Mouse (Mus musculus) stomach, embryonic 16.5 days (tissue): ENCODE results near the gene Ssxa1. TPM values are rescaled to one million over a fixed set of nuclear protein-coding genes. Genes with fewer than 3 reads are reported as not detected.
"Not testable (repeated sequence)": the region's sequence is repeated elsewhere in the genome, so short reads cannot be mapped to it uniquely, and the experiment has no call there.

Experiments
- ATAC-seq: fragments of 200-750 bp; cut with Nextera tagmentation; 2 replicates; pipeline ENCODE4 v1.8.0; 2017; ENCODE audit warnings: moderate number of reproducible peaks, moderate TSS enrichment; ENCODE audit not compliant: insufficient read depth, low FRiP score
- H3K27ac ChIP-seq: fragments of 300-500 bp; sonication (generic); 2 replicates; pipeline ENCODE4 v1.5.1; 2014; ENCODE audit warnings: low read length
- H3K27me3 ChIP-seq: fragments of 300-500 bp; sonication (generic); 2 replicates; pipeline ENCODE4 v1.6.1; 2014; ENCODE audit warnings: low read length, control low read depth, mixed read lengths; ENCODE audit not compliant: control insufficient read depth, insufficient read depth
- H3K36me3 ChIP-seq: fragments of 300-500 bp; sonication (generic); 2 replicates; pipeline ENCODE4 v1.6.1; 2014; ENCODE audit warnings: low read length; ENCODE audit not compliant: control insufficient read depth, insufficient read depth
- H3K4me1 ChIP-seq: fragments of 300-500 bp; sonication (generic); 2 replicates; pipeline ENCODE4 v1.6.1; 2014; ENCODE audit warnings: low read length, control low read depth, mixed read lengths; ENCODE audit not compliant: control insufficient read depth, insufficient read depth
- H3K4me2 ChIP-seq: fragments of 300-500 bp; sonication (generic); 2 replicates; pipeline ENCODE4 v1.6.1; 2014; ENCODE audit warnings: low read depth, low read length, mixed read lengths
- H3K4me3 ChIP-seq: fragments of 300-500 bp; sonication (generic); replicated peaks from 2 replicates; pipeline ENCODE4 v1.5.1; 2014; ENCODE audit warnings: mild to moderate bottlenecking, low read length
- H3K9ac ChIP-seq: fragments of 300-500 bp; sonication (generic); 2 replicates; pipeline ENCODE4 v1.6.1; 2014; ENCODE audit warnings: low read length
- H3K9me3 ChIP-seq: fragments of 300-500 bp; sonication (generic); replicated peaks from 2 replicates; pipeline ENCODE4 v1.6.1; 2016; ENCODE audit warnings: low read length, control low read depth; ENCODE audit not compliant: control insufficient read depth
- WGBS: fragments of 180-500 bp; shearing (Covaris S2); extraction: QIAGEN DNeasy Blood & Tissue Kit; methylation state at CpG from one replicate; pipeline ENCODE4 v1.1.7; 2014; 5-methylcytosine and 5-hydroxymethylcytosine counted together
- polyA plus RNA-seq: library from polyadenylated mRNA; unstranded; fragments of >200 nt; fragmentation: Nextera tagmentation; extraction: Ambion mirVana; gene quantifications from 2 replicates; pipeline ENCODE4 v1.2.1, GENCODE M21; 2015

Ssxa1 gene
- not detected in 2 replicates for polyA plus RNA-seq

GRCm38 (mm10) chrX:21115520-21115919, at the start of gene Ssxa1:
TSS of gene Ssxa1 (plus strand) at chrX:21115820.
- Histone ChIP-seq H3K27ac (no peak within 1 kb of the TSS), H3K4me3 (no peak within 1 kb of the TSS), H3K36me3 (no peaks in the 10 kb centered on the region), H3K9me3 (no peaks in the 10 kb centered on the region), H3K27me3 (no peaks in the 10 kb centered on the region), H3K9ac (no peak within 1 kb of the TSS), H3K4me1 (no peaks in the 10 kb centered on the region), H3K4me2 (no peak within 1 kb of the TSS)
- WGBS, result 82% methylated on average over 4 of the region's 4 CpGs
- ATAC-seq, result no peak

DNA sequence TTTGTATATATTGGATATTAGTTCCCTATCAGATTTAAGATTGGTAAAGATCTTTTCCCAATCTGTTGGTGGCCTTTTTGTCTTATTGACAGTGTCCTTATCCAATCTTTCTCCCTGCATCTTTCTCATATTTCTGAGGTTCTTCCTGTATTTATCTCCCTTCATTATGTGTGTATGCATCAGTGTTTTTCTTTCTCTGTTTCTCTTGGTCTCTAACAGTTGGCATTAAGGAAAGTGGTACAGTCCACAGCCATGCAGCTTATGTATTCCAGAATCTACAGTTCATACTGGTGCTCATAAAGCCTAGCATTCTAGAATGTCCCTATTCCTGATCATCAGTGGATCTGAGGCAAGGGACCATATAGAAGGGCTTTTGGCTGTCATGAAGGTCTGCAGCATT, 47.5 kb upstream of the Ssxa1 start, which contains the start of gene Spaca5:
TSS of gene Spaca5 (plus strand) at position 301 of the 400 bp plus-strand sequence.
- H3K9me3 ChIP-seq, result no peaks in the 10 kb centered on the region
- H3K4me1 ChIP-seq, result no peaks in the 10 kb centered on the region
- H3K4me3 ChIP-seq, result no peak within 1 kb of the TSS
- no peak within 1 kb of the TSS for H3K27ac ChIP-seq
- H3K9ac ChIP-seq, result no peak within 1 kb of the TSS
- ATAC-seq, result no peak
- H3K4me2 ChIP-seq, result no peak within 1 kb of the TSS
- H3K27me3 ChIP-seq, result no peaks in the 10 kb centered on the region
- no peaks in the 10 kb centered on the region for H3K36me3 ChIP-seq

DNA sequence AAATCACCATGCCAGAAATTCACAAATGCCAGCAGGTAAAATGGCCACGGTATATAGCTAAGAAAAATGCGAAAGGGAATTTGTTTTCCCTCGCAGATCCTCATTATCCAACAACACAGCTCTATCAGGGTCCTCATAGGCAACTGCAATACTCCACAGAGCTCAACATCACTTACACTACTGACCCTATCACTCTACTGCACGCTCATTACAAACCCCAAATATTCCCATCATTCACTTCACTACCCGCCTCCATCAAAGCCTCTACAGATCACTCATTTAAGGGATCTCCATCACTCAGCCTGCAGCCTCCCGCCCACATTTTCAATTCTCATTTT, 27.0 kb upstream of the Ssxa1 start:
- peak overlapping the region; percentile 56; the same call in 1 of the 2 replicates for H3K9ac ChIP-seq

GRCm38 (mm10) chrX:21088983-21089866, 26.4 kb upstream of the Ssxa1 start, which contains the start of gene Zfp300:
TSS of gene Zfp300 (minus strand) at chrX:21089527.
- peak; percentile 88 for ATAC-seq
- no peaks in the 10 kb centered on the region for H3K4me1 ChIP-seq
- H3K4me2 ChIP-seq, result peak within 1 kb of the TSS; percentile 55
- H3K9me3 ChIP-seq, result no peaks in the 10 kb centered on the region
- H3K27ac ChIP-seq, result peak within 1 kb of the TSS; percentile 38; the same call in 1 of the 2 replicates
- WGBS, result 13% methylated on average over 27 of the region's 27 CpGs
- peak within 1 kb of the TSS; percentile 56 for H3K9ac ChIP-seq
- H3K27me3 ChIP-seq, result no peaks in the 10 kb centered on the region
- no peaks in the 10 kb centered on the region for H3K36me3 ChIP-seq
- H3K4me3 ChIP-seq, result peak within 1 kb of the TSS; percentile 50

More for the DNA sequence above, 27.0 kb upstream of the Ssxa1 start:
- 27% methylated on average over 6 of the region's 6 CpGs for WGBS
- Histone ChIP-seq H3K27me3 (no peaks in the 10 kb centered on the region), H3K4me3 (peak overlapping the region; percentile 50), H3K4me2 (peak overlapping the region; percentile 55), H3K9me3 (no peaks in the 10 kb centered on the region), H3K27ac (no peak overlapping the region), H3K36me3 (0 out of 2 replicates have a peak, but pooled peaks cover 1% of the 10 kb centered on the region), H3K4me1 (no peaks in the 10 kb centered on the region)
- no peak for ATAC-seq

DNA sequence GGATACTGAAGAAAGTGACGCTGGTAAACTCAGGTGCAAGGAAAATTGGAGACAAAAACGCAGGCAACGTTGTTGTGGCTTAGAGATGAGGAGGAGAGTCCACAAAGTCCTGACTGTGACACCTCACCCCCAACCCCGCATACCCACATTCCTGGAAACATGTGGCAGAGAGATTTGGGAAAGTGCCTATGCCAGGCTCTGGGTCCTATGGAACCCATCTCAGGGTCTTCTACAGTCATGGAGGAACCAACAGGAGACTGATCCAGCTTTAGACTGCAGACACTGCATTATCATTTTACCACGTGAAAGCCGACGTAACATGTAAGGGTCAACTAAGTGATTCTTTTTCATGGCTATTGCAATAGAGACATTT, 25.8 kb upstream of the Ssxa1 start:
- no peak overlapping the region for H3K9ac ChIP-seq
- peak overlapping the region; percentile 50; the same call in 1 of the 2 replicates for H3K4me3 ChIP-seq
- WGBS, result 56% methylated on average over 7 of the region's 7 CpGs

DNA sequence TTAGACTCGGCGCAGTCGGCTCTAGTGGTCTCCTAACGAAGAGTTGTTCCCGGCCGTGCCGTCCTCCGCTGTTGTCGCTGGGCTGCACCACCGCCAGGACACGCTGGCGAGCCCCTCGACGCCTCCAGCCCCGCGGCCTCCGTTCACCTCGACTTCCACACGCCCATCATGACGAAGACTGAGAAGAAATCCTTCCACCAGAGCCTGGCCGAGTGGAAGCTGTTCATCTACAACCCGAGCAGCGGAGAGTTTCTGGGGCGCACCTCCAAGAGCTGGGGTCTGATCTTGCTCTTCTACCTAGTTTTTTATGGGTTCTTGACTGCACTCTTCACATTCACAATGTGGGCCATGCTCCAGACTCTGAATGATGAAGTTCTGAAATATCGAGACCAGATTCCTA, 31.1 kb downstream of the Ssxa1 start:
- not testable (repeated sequence) for H3K4me1 ChIP-seq, H3K4me2 ChIP-seq, H3K9me3 ChIP-seq, H3K9ac ChIP-seq, H3K36me3 ChIP-seq, H3K27ac ChIP-seq, H3K4me3 ChIP-seq, H3K27me3 ChIP-seq, ATAC-seq
- 96% methylated on average over 22 of the region's 25 CpGs for WGBS

More for the DNA sequence above, 25.8 kb upstream of the Ssxa1 start:
- Histone ChIP-seq H3K9me3 (no peaks in the 10 kb centered on the region), H3K27me3 (no peaks in the 10 kb centered on the region), H3K4me2 (peak overlapping the region; percentile 55), H3K4me1 (no peaks in the 10 kb centered on the region), H3K27ac (no peak overlapping the region), H3K36me3 (no peaks in the 10 kb centered on the region)
- ATAC-seq, result no peak

Other genes starting within 250 kb of the Ssxa1 start
- 18.8 and 19.3 TPM in 2 replicates for gene Timp1, start 245.7 kb upstream of the Ssxa1 start, polyA plus RNA-seq
- 0.87 and 1.1 TPM in 2 replicates for gene Syn1, start 194.8 kb upstream of the Ssxa1 start, polyA plus RNA-seq
- gene Cfp, start 184.3 kb upstream of the Ssxa1 start, polyA plus RNA-seq, result 9.2 and 10.9 TPM in 2 replicates
- gene Elk1, start 165.2 kb upstream of the Ssxa1 start, polyA plus RNA-seq, result 9.8 and 10.7 TPM in 2 replicates
- 41.0 and 44.7 TPM in 2 replicates for gene Uxt, start 153.8 kb upstream of the Ssxa1 start, polyA plus RNA-seq
- gene Zfp182, start 53.5 kb upstream of the Ssxa1 start, polyA plus RNA-seq, result 5.5 and 6.2 TPM in 2 replicates
- not detected in 2 replicates for gene Spaca5, start 47.4 kb upstream of the Ssxa1 start, polyA plus RNA-seq
- 1.3 and 1.5 TPM in 2 replicates for gene Zfp300, start 26.3 kb upstream of the Ssxa1 start, polyA plus RNA-seq
- gene Gm21876, start 59.8 kb downstream of the Ssxa1 start, polyA plus RNA-seq, result not detected in 2 replicates